Mouse (Mus musculus) NIH3T3 (cell line): ENCODE measurements around the gene Fbxo48.

Experiments
- DNase-seq: peaks from one replicate; pipeline ENCODE4 v3.0.0-alpha.2; 2012; ENCODE audit warnings: low read depth

Gene Fbxo48

GRCm38 (mm10) chr11:16972027-16972426 lies 20.9 kb downstream of the Fbxo48 start:
- no peak for DNase-seq

DNA sequence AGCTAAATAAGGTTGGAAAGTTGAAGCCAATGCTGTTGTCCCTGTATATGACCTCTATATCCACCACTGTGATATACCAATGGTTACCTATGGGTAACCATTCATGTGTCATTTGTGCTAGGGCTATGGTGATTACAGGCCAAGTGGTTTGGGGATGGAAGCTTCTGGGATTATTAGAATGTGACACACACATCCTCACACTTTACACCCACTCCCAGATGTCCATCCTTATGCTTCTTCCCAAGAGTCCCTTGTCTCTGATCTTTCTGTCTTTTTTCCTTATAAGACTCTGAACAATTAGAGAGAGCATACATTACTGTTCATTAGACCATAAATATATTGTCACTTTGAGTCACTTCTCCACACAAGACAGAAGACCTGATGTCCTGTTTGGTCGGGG lies 21.9 kb downstream of the Fbxo48 start:
- no peak for DNase-seq

- no peak for DNase-seq
Measured at GRCm38 (mm10) chr11:16976937-16977336, 25.8 kb downstream of the Fbxo48 start.

DNA sequence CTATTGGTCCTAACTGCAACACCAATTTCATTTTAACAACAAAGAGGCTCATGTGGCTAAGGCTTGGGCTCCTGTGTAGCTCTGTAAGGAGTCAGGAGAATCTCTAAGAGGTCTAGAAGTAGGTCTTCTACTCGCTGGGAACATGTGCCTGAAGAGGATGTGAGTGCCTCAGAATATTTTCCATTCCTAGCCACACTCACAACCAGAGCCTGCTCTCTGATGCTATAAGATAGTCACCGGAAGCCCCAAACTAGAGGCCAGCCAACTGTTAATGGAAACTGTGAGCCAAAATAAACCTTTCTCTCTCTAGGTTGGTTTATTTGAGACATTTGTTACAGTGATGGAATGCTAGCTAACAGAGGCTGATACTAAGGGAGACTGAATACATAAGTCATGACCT lies 26.4 kb downstream of the Fbxo48 start:
- no peak for DNase-seq

- no peak for DNase-seq
Measured at GRCm38 (mm10) chr11:16978161-16978707, 27.1 kb downstream of the Fbxo48 start.

DNA sequence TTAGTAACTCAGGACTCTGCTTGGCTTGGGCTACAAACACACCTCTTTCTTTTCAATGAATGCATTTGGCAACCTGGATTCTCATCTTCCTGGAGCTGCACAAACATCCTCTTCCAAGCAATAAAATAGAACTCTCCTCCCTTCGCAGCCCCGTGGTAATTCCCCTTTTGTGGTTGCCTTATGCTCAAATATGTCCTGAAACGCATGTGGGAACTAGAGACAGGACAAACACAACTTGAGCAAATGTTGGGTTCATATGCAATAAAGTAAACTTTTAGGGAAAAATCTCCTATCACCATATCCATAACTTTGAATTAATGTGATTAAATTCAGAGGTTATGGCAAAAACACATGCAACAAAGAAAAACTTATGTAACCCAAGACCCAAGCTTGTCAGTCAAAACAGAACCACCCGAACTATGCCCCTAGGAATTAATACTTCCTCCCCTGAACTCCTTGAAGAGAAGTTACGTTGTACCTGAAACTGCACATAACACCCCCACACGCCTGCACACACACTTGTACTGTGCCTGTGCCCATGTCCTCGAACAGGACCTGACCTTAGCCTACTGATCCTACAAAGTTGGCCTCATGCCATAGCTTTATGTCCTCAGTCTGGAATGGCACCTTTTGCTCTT lies 35.5 kb downstream of the Fbxo48 start:
- no peak for DNase-seq

DNA sequence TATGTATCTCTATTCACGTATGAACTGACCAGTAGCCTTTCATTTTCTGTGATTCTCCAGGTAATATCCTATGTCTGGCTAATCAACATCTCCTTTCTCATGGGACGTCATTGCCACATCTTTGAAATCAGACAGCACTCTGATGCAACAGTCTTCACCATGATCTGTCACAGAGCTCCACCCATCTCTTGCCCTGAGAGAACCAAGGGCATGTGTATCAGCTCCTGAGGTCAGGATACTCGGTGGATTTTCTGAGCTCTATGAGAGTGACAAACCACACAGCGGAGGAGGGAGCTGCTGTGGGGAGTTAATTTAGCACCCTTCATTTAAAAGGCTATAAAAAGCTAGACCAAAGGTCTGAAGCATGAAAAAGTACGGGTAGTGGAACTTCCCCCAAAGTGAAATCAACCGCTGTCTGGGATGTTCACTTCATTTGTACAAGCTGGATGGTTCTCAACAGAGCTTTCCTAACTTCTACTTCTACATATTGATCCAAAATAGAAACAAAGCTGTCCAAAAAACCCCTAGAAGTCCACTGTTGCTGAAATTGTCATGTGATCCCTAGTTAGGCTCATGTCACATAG lies 36.7 kb downstream of the Fbxo48 start:
- DNase-seq, result no peak

GRCm38 (mm10) chr11:16989885-16990284 lies 38.7 kb downstream of the Fbxo48 start:
- no peak for DNase-seq

DNA sequence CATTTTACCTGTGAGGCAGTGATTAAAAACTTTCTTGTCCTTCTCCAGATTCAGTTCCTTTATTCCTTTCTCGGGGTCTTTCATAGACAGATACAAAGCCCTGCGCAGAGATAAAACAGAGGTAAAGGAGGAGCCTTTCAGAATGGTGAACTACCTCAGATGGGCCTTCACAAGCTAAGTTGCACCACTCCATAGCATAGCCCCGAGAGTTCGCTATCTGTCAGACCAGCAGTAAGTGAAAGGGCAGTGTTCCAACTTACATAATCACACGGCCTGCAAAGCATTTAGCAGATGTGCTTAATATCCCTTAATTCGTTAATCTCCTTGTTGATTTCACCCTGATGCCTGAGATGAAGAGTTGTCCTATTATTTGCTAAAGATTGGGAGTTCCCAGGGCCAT lies 41.7 kb downstream of the Fbxo48 start:
- DNase-seq, result no peak

GRCm38 (mm10) chr11:16996818-16997217 lies 45.6 kb downstream of the Fbxo48 start:
- no peak for DNase-seq

GRCm38 (mm10) chr11:16997465-16997864 lies 46.3 kb downstream of the Fbxo48 start:
- no peak for DNase-seq

DNA sequence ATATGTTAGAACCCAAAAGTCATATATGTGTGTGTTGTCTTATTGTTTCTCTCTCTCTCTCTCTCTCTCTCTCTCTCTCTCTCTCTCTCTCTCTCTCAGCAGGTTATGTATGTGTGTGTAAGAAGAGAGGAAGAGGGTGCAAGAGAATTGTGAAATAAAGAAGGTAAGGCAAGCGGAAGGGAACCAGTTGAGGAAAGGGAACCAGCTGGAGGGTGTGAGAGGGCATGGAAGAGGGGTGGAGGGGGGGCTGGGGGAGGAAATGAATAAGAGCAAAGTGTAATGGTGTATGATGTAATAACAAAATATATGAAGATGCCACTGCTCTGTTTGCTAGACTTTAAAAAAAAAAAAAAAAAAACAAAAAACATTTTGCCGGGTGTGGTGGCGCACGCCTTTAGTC lies 48.2 kb downstream of the Fbxo48 start:
- DNase-seq, result no peak

DNA sequence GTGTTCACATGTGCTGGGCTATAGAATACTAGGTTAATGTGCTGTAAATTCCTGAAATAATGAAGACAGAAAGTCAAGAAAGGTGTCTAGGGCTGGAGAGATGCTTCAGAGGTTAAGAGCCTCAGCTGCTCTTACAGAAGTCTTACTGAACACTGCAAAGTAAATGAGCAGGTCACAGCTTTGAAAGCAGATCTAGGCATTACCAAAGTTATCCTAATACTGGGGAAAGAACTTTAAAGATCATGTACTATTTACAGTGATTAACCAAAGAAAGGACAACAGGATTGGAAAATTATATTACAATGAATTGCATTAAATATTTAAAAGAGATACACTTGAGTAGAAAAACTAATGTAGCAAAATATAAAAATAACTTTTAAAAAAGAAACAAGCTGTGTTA lies 48.8 kb downstream of the Fbxo48 start:
- DNase-seq, result no peak

DNA sequence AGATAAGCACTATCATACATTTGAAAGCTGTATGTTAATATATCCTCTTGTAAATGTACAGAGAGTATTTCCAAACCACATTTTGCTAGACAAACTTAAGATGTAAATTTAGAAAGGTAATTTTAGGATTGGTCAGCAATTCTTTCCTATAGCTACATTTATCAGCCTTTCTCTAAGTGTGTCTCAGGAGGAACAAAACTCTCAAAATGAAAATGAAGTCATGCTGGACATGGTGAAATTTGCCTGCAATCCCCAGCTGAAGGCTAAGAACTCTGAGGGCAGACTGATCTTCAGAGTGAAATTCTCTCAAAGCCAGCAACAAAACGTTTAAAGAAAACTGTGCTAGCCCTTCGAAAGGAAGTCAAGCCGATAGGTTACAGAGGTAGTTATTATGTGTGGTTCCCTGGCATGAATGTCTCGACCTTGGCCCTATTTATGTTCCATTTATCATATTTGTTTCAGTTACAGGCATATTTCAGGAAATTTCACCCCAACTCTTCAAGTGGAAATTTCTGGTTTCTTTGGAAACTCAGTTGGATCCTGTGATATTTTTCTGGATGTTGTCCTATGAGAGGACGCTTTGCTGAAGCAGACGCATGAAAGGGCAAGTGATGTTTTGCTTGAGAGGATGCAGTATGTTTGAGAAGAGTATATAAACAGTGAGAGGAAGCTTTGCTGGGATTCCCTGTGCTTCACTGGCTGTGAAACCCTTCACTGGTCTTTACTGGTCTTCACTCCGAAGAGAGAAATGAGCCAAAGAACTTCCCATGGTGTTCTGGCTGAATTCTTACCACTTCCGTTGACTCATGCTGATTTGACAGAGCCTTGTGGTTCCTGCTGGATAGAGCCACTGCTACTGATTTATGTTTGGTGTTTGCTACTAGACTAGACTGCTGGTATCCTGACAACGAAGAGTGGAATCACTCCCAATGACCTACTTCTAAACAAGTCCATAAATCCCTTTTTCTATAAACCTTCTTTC lies 49.5 kb downstream of the Fbxo48 start:
- DNase-seq, result peak; percentile 4

DNA sequence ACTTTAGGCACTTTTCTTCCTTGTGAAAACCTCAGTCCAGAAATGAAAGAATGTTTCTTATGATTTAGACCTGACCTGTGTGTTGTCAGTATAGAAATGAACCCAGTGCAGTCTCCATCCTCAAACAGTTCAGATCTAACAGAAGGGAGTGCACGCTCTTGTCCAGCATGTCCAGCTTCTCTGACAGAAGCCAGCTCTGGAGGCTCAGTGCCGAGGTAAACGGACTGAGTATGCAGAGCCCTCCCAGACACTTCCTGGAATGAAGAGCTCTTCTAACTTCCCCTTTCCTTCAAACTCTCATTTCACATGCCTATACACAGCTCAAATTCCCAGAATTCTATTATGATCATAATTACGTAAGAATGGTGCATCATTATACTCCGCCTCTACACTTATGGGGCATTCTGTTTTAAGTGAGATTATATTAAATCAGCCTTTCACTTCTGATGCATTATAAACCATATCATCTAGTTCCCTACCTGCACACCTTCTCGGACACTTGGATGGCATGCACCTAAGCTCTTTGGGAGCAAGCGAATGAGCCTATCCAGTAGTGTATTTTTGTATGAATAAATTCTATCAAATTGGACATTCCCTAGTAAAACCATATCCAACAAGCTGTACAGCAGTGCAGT lies 51.7 kb downstream of the Fbxo48 start:
- DNase-seq, result no peak

DNA sequence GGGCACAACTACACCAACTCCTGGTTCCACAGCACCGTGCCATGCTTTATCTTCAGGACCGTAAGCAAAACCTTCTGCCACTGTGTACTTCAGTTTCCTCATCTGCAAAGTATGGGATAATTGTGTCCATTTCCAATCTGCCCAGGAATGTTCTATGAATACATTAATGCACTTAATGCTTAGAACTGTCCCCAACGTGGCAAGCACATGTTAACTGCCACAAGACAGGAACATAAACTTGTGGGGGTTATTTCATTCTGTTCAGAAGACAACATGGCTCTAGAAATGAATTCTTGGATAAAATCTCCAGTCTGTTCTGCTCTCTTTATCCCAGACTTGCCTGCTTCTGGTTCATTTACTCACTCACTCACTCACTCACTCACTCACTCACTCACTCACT lies 52.6 kb downstream of the Fbxo48 start:
- no peak for DNase-seq
